Mouse (Mus musculus) cerebellum, adult 9-11 months (tissue): Measurements from ENCODE around the gene Cdca7.

Source experiments
- DNase-seq: peaks from one replicate; pipeline ENCODE4 v3.0.0; 2022

The Cdca7 gene

GRCm38 (mm10) chr2:72499074-72499721 is 23.2 kb downstream of the Cdca7 start:
- no peak for DNase-seq

DNA sequence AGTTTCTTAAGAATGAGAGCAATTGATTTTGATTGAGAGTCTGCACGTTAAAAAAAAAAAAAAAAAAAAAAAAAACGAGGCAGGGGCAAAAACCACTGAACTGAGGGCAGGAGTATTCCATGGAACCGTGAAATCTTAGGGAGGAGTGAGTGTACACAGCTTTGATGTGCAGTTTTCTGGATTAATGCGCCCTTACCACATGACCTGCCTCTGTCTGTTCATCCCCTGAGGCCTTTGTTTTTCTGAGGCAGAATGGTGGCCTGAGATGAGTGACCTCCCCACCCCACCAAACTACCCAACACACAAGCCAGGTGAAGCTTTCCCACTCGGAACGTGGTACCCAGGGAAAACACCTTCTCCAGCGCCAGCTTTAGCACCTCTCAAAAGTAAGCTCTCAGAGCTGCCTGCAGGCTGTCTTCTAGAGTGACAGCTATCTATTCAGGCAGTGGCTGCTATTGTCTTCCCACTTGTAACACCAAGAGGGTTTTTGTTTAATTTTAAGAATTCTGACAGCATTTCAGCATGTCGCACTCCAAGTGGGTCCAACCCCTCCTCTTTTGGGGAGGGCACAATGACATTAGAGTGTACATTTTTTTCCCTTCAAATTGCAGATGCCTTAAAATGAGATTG is 23.9 kb downstream of the Cdca7 start:
- no peak for DNase-seq

DNA sequence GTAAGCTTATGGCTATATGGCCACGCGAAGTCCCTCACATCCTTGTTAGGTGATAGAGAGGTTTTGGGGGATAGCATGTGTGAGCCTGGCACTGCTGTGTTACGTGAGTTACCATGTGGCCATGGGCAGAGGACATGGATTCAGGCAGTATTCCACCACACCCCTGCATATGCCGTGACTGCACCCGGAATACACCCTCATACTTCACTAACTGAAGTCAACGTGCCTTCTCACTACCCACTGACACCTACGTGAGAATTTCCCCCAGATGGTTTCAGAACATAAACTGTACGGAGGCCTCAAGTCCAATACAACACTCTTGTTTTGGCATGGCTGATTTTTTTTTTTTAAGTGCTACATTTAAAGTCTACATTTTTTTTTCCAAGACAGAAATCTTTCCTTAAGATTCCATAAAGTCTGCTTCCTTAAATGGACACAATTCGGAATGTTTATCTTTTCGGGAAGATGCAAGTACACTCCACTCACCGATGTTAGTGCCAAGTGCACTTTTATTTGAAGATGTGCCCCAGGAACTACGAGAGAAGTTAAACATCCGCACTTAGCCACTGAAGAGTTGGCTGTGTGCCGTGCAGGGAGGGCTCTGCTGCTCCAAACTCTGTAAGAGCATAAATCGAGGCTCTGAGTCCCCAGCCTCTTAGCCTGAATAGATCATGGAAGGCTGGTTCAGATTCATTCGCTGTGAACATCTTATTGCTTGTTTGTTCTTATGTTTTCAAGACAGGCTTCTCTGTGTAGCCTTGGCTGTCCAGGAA is 26.3 kb downstream of the Cdca7 start:
- DNase-seq = no peak

DNA sequence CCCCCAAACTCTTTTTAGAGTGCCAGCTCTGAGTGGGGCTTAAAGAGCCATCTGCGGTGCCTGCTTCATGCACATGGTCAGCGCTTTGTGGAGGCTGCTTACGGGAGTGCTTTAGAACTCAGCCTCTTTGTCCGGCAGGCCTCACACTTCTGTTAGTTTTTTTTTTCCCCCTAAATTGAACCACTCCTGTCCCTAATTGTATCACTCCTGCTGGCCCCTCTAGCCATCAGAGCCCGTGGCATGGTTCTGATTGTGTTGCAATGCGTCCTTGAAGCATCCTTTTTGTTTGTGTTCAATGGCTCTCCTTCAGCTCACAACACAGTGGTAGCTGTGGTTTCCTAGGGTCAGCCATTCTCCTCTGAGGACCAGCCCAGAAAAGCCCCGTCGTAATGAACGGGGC is 27.7 kb downstream of the Cdca7 start:
- DNase-seq = no peak

DNA sequence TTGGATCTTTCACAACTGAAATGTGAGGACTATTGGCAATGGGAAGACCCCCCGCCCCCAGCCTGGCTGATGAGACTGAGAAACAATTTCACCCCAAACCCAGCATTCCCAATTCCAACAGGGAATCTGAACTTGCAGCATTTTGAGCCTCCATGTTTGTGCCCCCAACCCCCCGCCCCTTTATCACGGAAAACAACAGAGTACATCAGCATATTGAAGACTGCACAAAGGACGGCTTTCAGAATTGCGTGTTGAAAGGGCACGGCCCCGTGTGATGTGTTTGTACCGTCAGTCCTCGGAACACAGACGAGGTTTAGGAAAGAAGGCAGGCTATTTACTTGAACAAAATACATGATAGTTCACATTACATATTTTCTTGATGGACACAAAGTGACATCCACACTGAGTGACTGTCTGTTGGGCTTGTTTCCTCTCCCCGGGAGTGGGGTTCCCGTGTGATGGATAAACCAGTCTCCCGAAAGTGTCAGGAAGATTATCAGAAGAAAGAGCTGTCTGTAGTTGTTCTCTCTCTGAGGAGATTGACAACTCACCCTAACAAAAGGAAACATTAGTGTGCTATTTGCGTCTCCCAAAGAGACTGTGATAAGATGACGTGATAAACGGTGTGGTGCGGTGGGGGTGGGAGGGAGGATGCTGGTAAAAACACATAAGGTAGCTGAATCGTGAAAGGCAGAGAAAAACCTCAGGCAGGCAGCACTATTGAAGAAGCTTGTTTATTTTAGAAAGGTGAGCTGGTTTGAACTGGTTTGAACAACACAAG is 32.1 kb downstream of the Cdca7 start:
- DNase-seq = no peak

- DNase-seq = no peak
Measured at GRCm38 (mm10) chr2:72508891-72509290, 32.9 kb downstream of the Cdca7 start.

- no peak for DNase-seq
Measured at GRCm38 (mm10) chr2:72515526-72515925, 39.6 kb downstream of the Cdca7 start.

DNA sequence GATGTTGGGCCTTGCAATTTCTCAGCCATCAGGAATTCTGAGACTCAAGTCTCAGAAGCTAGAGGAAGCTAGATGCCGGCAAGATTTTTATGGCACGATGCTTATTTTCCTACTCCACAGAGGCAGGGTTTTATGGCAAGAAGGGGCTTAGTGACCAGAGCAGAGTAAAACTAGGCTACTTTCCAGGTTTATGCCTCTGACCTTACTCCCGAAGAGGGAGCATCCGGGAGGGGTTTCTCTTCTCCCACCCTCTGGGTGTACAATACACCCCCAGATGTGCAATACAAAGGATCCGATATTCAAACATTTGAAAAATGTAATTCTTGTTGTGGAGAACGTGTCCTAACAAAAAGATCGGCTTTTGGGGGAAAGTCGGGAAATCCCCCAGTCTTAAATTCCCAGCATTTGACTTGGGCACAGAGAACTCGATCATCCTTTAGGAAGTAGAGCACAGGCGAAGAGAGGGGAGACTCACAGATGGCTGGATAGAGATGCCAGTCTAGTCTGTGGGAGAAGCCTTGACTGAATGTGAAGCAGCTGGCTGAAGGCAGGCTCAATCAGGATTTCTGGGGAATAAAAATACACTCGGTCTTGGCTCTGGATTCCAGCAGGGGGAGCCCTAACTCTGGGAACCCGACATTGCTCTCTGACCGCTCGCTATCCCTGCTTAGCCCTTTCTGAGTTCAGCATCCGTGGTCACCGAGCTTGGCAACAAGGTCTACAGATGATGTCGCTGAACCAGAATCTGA is 40.2 kb downstream of the Cdca7 start:
- DNase-seq = peak; percentile 68

GRCm38 (mm10) chr2:72516720-72517089 is 40.7 kb downstream of the Cdca7 start:
- DNase-seq = no peak

DNA sequence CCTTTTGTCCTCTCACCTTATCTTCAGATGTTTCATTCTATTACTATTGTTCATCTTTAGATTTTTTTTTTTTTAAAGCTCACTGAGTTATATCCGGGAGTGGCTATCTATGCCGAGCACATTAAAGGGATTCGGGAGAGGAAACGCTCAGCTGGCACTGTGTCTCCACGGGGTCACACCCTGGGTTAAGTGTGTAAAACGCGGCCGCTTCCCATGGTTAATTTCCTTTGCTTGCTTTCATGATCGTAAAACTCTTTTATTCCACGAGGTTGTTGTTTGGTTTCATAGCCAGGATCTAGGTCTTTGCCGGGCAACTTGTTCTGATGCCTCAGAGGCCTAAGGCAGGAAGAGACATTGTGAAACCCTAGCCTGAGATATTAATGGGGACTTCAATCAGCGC is 48.1 kb downstream of the Cdca7 start:
- no peak for DNase-seq

DNA sequence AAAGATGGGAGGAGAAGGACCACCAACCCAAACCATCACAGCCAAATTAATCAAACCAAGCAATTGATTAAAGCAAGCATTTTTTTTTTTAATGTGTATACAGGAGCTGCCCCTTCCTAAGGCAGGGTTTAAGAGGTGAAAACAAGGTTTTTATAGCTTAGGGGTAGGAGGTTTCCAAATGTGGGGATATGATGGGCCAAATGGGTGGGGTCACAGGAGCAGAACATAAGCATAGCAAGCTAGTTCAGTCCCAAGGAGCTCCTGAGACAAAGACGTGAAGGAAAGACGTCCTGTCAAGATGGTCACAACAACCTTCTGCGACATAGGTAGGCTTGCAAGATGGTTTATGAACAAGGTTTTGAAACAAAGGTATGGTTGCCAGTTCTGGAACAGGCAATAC is 49.6 kb downstream of the Cdca7 start:
- no peak for DNase-seq

DNA sequence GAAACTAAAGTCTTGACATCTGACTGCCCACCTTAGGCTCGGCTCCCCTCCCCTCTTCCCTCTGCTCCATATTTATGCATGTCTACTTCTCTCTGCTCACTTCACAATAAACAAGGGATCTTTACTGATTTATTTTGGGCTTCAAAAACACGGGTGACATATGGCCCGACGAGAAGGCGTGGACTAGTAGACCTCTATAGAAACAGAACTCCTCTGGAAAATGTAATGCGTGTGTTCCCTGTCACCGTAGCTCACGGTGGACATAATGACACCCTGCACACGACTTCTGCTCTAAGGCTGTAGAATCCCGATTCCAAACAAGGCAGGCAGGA is 53.0 kb downstream of the Cdca7 start:
- no peak for DNase-seq

DNA sequence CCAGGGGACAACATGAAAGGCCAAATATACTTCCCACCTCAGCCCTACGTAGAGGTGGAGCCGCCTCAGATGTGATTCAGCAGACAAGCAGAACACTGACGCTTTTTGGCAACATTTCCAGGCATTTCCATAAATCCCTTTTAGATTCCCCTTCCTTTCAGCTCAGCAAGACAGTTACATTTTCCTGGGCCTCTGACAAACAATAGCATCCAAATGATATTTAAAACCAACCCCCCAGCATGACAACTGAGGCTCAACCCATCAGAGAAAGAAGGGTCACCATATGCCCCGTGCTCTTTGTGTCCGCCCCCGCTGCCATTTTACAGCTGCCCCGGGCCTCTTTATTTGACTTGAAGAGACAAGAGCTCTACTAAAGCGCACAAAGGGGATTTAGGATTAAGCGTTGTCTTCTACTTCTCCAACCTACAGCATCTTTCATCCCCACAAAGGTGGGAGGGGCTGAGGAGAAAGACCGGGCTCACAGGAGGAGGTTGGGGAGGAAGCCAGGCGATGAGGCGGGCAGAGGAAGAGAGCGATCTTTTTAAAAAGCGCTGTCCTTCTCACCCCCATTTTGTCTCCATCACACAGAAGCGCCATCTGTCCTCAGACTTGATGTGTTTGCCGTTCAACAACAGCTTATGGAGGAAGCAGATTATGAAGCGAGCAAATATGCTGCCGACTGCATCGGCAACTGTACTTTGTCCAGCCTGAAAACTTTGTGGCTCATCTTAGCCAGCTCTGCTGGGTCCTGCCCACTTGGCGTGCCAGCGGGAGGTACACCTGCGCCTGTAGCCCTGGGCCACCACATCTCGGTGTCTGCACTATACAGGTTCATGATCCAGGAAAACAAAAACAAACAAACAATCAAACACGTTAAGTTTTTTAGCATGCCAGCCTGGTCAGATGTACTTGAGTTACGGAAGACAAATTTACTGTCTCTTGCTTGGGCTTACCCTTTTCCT is 53.7 kb downstream of the Cdca7 start:
- peak; percentile 30 for DNase-seq

- DNase-seq = no peak
Measured at GRCm38 (mm10) chr2:72535889-72536288, 59.9 kb downstream of the Cdca7 start.
